Mouse (Mus musculus): Measurements from ENCODE around the gene Cryba4.
A peak's percentile ranks its signal among the peaks of the same experiment; 100 is the strongest.

Gene Cryba4

DNA sequence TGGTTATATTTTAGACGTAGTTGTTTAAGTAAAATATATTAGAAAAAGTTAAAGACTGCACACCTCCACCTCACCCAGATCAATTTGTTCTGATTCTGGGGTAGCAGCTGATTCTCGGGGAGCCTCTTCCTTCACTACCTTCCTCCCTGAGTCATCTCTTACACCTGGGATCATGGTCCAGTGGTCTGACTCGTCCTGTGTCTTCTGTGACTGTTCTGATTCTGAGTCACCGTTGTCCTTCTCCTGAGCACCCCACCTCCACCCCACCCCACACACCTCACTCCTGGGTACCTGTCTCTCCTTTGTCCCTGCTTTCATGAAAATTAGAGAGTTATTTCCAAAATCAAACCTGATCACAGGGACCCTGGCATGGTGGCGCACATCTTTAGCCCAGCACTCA is 12.8 kb upstream of the Cryba4 start:
- DNase-seq = no peak

- no peak for DNase-seq
Observed at GRCm38 (mm10) chr5:112264099-112264498, 11.8 kb upstream of the Cryba4 start.

GRCm38 (mm10) chr5:112260818-112261217 is 8.5 kb upstream of the Cryba4 start:
- no peak for DNase-seq

DNA sequence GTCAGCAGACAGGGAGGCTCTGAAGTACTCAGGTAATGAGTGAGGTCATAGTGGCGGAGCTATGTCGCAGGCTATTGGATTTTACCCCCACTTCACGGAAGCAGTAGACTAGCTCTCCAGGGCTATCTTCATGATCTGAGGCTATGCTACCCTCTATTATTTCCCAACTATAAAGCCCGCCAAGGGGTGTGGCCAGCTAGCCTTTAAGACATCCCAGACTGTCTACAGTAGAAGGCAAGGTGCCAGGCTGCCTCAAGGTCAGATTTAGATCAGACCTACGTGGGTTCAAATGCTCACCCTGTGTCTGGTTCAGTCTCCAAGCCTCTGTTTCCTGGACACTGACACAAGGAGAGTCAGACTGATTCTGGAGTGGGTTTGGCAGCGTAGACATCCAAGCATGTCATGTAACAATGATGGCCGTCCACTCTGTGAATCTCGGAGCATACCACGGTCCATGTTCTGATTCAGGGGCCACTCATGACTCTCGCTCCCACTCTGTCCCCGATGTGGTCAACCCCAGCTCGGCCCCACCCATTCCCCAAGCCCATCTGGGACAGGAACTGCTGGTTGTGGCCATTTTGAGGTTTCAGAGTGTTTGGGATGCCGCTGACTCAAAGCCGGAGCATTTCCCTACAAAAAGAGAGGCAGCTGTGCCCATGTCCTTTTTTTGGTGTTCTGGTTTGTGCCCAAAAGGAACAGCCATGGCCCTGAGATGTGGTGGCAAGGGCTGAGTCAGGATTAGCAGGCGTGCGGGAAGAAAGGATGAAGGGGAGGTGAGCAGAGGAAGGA is 7.7 kb upstream of the Cryba4 start:
- DNase-seq = no peak

- no peak for DNase-seq
Observed at GRCm38 (mm10) chr5:112257896-112258295, 5.6 kb upstream of the Cryba4 start.

GRCm38 (mm10) chr5:112256457-112256856 is 4.1 kb upstream of the Cryba4 start:
- no peak for DNase-seq

DNA sequence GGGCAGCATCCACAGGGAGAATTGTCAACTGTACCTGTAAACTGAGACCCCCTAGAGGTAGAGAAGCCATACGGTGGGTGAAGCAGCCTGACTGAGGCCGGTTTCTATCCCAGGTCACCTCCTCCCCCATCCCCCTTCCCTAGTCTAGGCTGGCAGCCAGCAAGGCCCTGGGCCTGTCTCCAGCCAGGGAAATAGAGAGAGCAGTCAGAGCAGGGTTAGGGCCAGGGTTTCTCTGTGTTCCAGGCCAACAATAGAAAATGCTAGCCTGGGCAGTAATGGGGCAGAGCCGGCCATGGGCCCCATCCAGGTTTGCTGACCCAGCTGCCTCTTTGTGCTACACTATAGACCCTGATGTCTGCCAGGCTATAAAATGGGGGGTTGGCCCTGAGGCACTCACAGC is 3.1 kb upstream of the Cryba4 start, which contains the start of gene Crybb1:
Gene Crybb1, plus strand, starts transcription at position 390 of the 400 bp plus-strand sequence.
- DNase-seq = no peak

GRCm38 (mm10) chr5:112254282-112254806 is 2.0 kb upstream of the Cryba4 start:
- DNase-seq = no peak

- DNase-seq = peak; percentile 74
Observed at GRCm38 (mm10) chr5:112253169-112253568, 851 bp upstream of the Cryba4 start.

GRCm38 (mm10) chr5:112249106-112249505 is 3.2 kb downstream of the Cryba4 start:
- DNase-seq = no peak

GRCm38 (mm10) chr5:112247399-112247798 is 4.9 kb downstream of the Cryba4 start:
- no peak for DNase-seq

DNA sequence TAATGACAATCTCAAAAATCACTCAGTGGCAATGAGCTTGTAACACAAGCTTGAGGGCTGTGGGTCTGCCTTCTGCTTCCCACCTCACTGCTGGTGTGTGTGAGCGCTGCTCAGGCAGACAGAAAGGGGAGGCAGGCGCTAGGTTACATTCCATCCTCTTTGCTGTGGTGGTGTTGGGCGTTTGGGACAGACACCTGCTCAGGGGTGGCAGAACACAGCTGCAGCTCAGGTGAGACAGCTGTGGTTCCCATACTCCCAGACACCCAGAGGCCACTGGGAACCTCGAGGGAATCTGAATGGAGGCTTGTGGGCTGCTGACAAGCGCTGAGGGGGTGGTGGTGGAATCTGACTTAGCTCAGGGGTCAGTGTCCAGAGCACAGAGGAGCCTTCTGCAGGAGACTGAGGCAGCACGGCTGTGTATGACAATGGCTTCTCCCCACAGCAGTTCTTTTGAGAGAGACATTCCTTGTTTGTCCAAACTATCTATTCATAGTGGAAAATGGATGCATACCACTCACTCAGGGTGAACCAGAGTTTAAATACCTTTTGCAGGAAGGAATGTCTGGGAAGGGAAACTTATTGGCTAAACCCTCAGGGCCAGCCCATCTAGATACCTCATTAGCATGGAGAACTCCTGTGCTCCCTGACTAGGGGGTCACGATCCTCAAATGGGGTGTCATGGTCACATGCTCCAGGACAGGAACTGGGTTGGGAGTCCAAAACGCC is 7.3 kb downstream of the Cryba4 start:
- DNase-seq = no peak

- DNase-seq = no peak
Observed at GRCm38 (mm10) chr5:112244275-112244562, 8.1 kb downstream of the Cryba4 start.

DNA sequence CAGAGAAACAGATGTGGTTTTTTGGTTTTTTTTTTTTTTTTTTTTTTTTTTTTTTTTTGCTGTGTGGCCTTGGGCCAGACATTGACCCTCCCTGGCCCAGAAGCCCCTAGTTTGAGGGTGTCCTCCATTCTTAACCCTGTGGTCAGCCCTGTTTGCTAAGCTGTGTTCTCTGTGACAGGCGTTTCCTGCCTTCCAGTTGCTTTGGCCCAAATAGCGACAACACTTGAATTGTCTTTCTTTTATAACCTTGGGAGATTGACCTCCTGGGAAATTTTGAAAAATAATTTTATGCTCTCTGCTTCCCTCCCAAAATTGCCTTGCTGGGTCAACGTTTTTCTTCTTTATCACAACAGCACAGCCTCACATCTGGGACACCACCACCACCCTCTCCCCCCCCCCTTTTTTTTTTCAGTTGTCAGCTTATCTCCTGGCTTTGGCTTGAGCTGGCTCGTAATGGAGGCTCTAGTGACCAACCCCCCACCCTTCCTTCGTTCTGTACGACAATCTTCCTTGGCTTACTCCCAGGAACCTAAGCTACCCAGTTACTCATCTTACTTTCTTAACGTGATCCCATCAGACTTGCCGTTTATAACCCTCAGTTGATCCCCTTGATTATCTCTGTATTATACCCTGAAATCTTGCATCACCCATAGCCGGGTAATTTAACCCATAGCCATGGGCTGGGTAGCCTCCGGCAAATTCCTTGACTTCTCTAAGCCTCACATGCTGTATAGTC is 8.6 kb downstream of the Cryba4 start:
- DNase-seq = peak; percentile 29

GRCm38 (mm10) chr5:112243041-112243440 is 9.3 kb downstream of the Cryba4 start:
- peak; percentile 39 for DNase-seq

DNA sequence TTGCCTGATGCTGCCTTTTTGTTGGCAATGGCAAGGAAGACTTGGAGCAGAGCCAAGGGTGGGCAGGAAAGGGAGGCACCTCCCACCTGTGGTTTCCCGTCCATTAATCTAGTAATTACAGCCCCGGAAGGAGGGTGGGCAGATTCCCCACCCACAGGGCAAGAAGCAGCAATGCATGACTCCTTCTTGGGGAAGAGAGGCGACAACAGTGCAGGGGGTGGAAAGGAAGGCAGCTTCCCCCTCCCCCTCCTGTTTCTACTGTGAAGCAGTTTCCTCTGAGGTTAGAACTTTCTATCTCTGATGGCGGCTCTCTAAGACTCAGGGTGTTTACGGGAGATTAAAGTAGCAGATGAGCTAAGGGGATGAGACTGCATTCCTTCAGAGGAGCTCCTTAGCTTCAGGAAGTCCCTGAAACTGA is 9.9 kb downstream of the Cryba4 start:
- peak; percentile 61 for DNase-seq

GRCm38 (mm10) chr5:112241849-112242248 is 10.5 kb downstream of the Cryba4 start:
- DNase-seq = no peak

GRCm38 (mm10) chr5:112240761-112241160 is 11.6 kb downstream of the Cryba4 start:
- DNase-seq = peak; percentile 85

GRCm38 (mm10) chr5:112238781-112239482 is 13.4 kb downstream of the Cryba4 start:
- DNase-seq = no peak

- DNase-seq = no peak
Observed at GRCm38 (mm10) chr5:112237866-112238570, 14.3 kb downstream of the Cryba4 start.

GRCm38 (mm10) chr5:112237439-112237838 is 14.9 kb downstream of the Cryba4 start:
- DNase-seq = no peak

- DNase-seq = no peak
Observed at GRCm38 (mm10) chr5:112236631-112237030, 15.7 kb downstream of the Cryba4 start.
